Mouse (Mus musculus) left cerebral cortex, adult 2 months (tissue): ENCODE data around the gene Cdk5r2. TPM values are rescaled to one million over a fixed set of nuclear protein-coding genes. Genes with fewer than 3 reads are reported as not detected.
"Not testable (repeated sequence)": the region's sequence is repeated elsewhere in the genome, so short reads cannot be mapped to it uniquely, and the experiment has no call there.

Experiments used
- DNase-seq, 2 experiments: peaks; one replicate each; pipeline ENCODE4 v3.0.0; 2021 to 2022; ENCODE audit warnings: low spot score in 2 of 2, mixed read lengths in 1 of 2; ENCODE audit errors: extremely low spot score in 1 of 2
- H3K27ac ChIP-seq: fragments of 200-600 bp; 2 replicates; pipeline ENCODE4 v1.8.1; 2022
- H3K4me3 ChIP-seq: fragments of 200-600 bp; 2 replicates; pipeline ENCODE4 v1.8.1; 2022
- CTCF ChIP-seq: fragments of 200-600 bp; IDR thresholded peaks from 2 replicates; pipeline ENCODE4 v1.8.1; 2022; ENCODE audit warnings: antibody characterized with exemption, mild to moderate bottlenecking, moderate library complexity
- intact Hi-C: fragments of 180-260 bp; cut with DNase I; formaldehyde crosslinking; loops from one replicate; pipeline ENCODE4 v1.15.1; 2025
- long read RNA-seq, 2 experiments: library from polyadenylated mRNA; stranded (forward); transcript quantifications; one replicate each; pipeline ENCODE4 v2.0.0; 2021; ENCODE audit warnings: borderline mapping rate in 2 of 2
- total RNA-seq, 2 experiments: library from RNA; stranded (reverse); gene quantifications; 2 replicates each; pipeline ENCODE4 v1.2.3; 2021

Cdk5r2 gene
- 100 to 1,000 TPM; 365 to 389 TPM for total RNA-seq
- long read RNA-seq, experiment 1, transcript Cdk5r2-201 (1 exons, 2,799 nt): major isoform, 99 of 99 reads
- long read RNA-seq, experiment 1, partial matches to known transcripts: 0 of 99 reads
- long read RNA-seq, experiment 1, other reads (novel, unspliced or antisense): 0 of 99 reads
- long read RNA-seq, experiment 2, transcript Cdk5r2-201 (1 exons, 2,799 nt): major isoform, 79 of 80 reads
- long read RNA-seq, experiment 2, partial matches to known transcripts: 0 of 80 reads
- long read RNA-seq, experiment 2, other reads (novel, unspliced or antisense): 1 of 80 reads

DNA sequence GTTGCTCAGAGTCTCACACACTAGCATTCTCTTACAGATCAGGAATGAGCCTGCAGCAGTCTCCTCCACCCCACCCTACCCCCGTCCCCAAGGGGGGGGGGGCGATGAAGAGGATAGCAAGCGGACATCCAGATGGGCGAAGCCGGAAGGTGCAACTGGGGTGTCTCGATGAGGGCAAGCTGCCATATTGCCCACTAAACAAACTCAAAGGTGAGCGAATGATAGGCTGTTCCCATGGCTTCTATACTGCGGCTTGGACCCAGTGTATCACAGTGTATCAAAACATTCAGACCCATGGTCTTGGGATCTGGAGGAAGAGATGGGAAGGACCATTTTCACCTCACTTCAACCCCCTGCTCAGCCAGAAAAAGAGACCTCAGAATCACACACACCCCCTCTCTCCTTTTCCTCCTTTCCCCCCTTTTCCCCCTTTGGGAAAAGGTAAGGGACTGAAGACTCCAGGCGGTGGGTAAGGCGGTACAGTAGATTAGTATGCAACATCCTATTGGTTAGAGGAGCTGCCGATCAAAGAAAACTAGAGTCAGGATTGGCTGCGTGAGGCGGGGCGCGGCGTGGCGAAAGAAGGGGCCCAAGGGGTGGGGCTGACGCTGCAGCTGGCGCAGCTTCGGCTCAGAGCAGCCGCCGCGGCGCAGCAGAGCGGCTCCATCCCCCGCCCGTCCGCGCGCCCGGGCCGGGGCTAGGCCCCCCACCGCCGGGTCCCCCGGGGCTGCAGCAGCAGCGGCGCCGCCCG is at the start of gene Cdk5r2:
Cdk5r2 (plus strand) TSS at position 629 of the 751 bp plus-strand sequence.
- intact Hi-C loops: no loop called here
- DNase-seq: peak; percentile 92 to 94
- no peak for TF ChIP-seq CTCF
- Histone ChIP-seq H3K27ac (peak within 1 kb of the TSS; percentile 96), H3K4me3 (peak within 1 kb of the TSS; percentile 80)

- Histone ChIP-seq H3K4me3 (no peak overlapping the region), H3K27ac (no peak overlapping the region)
- DNase-seq: no peak
- intact Hi-C loops: no loop called here
- TF ChIP-seq CTCF: no peak
These were observed 49.3 kb upstream of the Cdk5r2 start for GRCm38 (mm10) chr1:74805340-74805835.

DNA sequence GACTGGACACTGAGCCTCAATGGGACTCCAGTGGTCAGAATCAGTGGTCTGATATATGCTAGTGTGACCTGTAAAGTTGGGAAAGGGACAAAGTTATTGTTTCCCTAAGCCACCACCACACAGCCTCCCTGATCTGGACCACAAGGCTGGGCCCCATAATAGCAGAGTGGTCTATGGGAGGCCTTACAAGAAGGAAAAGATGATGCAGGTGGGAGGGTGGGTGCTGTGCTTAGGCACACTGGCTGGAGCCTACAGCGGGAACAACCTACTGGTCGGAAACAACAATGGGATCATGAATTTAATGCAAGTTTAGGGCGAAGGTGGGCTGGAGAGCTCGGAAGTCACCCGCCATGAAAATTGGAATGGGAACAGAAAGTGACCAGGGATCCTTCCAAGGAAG is 48.9 kb upstream of the Cdk5r2 start:
- no peak for DNase-seq
- TF ChIP-seq CTCF: no peak
- Histone ChIP-seq H3K27ac (peak overlapping the region; percentile 92), H3K4me3 (no peak overlapping the region)
- intact Hi-C loops: no loop called here

GRCm38 (mm10) chr1:74806360-74807311 is 48.1 kb upstream of the Cdk5r2 start:
- Histone ChIP-seq H3K27ac (peak overlapping the region; percentile 92), H3K4me3 (peak overlapping the region; percentile 46)
- peak; percentile 23 for TF ChIP-seq CTCF
- intact Hi-C loops: no loop called here
- peak; percentile 65 to 67 for DNase-seq

- intact Hi-C loops: loop anchor here (1.0 kb wide), 2 partner anchors 19 to 44 kb away; no protein-coding TSS in a partner anchor
- Histone ChIP-seq H3K4me3 (no peak overlapping the region), H3K27ac (peak overlapping the region; percentile 92)
- TF ChIP-seq CTCF: no peak
- peak in 1 of 2 experiments; percentile 29 for DNase-seq
These were observed 47.1 kb upstream of the Cdk5r2 start for GRCm38 (mm10) chr1:74807551-74808071.

GRCm38 (mm10) chr1:74808078-74808477 is 46.7 kb upstream of the Cdk5r2 start:
- Histone ChIP-seq H3K27ac (no peak overlapping the region; the same call in 1 of the 2 replicates), H3K4me3 (no peak overlapping the region)
- peak; percentile 91 for TF ChIP-seq CTCF

DNA sequence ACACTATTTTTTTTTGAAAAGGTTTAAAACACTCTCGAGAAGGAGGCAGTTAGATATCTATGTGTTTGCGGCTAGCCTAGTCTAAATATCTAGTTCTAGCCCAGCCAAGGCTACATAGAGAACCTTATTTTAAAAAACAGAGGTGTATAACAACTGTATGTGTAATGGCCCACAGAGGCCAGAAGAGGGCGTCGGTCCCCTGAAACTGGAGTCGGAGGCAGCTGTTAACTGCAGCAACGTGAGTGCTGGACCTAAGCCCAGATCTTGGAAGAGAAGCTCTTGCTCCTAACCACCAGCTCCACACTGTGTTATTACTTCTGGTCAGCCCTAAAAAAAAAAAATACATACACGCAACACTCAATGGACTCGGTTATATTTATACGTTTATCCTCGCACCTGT is 45.7 kb upstream of the Cdk5r2 start:
- Histone ChIP-seq H3K27ac (no peak overlapping the region), H3K4me3 (no peak overlapping the region)
- intact Hi-C loops: no loop called here
- peak in 1 of 2 experiments; percentile 13 for DNase-seq
- peak; percentile 37 for TF ChIP-seq CTCF

More at GRCm38 (mm10) chr1:74808078-74808477, 46.7 kb upstream of the Cdk5r2 start:
- intact Hi-C loops: loop anchor here (1.0 kb wide), 2 partner anchors 20 to 45 kb away; no protein-coding TSS in a partner anchor
- peak; percentile 90 to 93 for DNase-seq

GRCm38 (mm10) chr1:74814931-74815647 is 39.6 kb upstream of the Cdk5r2 start:
- no peak overlapping the region for H3K27ac ChIP-seq
- H3K4me3 ChIP-seq: no peak overlapping the region
- intact Hi-C loops: no loop called here
- DNase-seq: no peak
- TF ChIP-seq CTCF: peak; percentile 30

DNA sequence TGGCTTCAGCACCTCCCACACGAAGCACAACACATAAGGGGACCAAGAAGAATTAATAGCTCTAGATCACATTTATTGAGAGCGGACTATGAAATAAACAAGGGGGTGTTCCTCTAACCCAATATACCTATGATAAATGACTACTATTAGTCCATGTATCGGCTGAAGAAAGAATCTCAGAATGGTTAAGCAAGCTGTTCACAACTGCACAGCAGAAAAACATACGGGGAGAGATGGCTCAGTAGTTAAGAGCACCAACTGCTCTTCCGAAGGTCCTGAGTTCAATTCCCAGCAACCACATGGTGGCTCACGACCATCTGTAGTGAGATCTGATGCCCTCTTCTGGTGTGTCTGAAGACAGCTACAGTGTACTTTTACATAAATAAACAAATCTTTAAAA is 38.8 kb upstream of the Cdk5r2 start:
- DNase-seq, H3K4me3 ChIP-seq: not testable (repeated sequence)
- H3K27ac ChIP-seq: peak overlapping the region; percentile 98; the same call in 1 of the 2 replicates
- intact Hi-C loops: loop anchor here (2.0 kb wide), 1 partner anchor 41 kb away; no protein-coding TSS in a partner anchor
- peak; percentile 28 for TF ChIP-seq CTCF

- Histone ChIP-seq H3K4me3 (peak overlapping the region; percentile 57), H3K27ac (peak overlapping the region; percentile 98)
- TF ChIP-seq CTCF: no peak
- DNase-seq: peak; percentile 90
- intact Hi-C loops: loop anchor here (2.0 kb wide), 1 partner anchor 40 kb away; no protein-coding TSS in a partner anchor
These were observed 38.0 kb upstream of the Cdk5r2 start for GRCm38 (mm10) chr1:74816612-74817199.
